Mouse (Mus musculus) embryonic fibroblast, embryonic 13.5 days (primary cell): ENCODE results near the gene Pga5.

ENCODE experiments used
- CTCF ChIP-seq: IDR thresholded peaks from 2 replicates; pipeline ENCODE4 v1.5.1; 2011; ENCODE audit warnings: mild to moderate bottlenecking, control low read depth, low read length, moderate library complexity, borderline replicate concordance; ENCODE audit not compliant: insufficient read depth
- POLR2A ChIP-seq: IDR thresholded peaks from 2 replicates; pipeline ENCODE4 v1.6.1; 2011; ENCODE audit warnings: low read depth, mild to moderate bottlenecking, control low read depth, low read length, moderate library complexity

DNA sequence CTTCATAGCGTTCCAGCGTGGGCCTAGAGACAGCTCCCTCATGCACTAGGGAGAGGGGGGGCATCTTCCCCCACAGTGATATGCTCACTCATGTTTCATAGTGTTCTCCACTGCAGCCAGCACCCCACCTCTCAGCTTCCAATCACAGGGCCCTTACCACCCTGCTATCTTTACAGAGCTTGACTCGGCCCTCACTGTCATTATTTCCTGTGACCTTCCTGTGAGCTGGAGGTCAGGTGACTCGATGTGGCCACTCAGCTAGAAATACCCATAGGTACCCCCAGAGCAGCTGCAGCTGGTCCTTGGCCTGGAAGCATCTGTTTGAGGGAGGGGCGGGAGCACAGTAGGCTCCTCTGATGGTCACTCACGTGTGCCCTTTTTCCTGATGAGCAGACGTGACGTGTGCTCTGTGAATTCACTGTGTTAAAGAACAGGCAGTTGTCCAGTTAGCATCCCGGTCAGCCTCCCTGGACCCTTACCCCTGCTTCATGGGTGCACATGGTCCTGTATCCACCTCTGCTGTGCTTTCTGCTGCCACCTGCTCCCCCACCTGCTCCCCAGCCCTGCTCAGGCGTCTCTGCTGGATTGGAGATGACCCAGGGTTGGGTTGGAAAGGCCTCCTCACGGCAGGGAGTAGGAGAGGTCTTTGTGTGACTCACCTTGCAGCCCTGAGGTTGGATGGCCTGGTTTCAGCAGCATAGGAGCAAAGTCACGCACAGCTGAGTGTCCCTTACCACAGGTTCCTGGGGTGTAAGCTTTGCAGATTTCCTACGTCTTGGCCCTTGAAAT lies 29.4 kb upstream of the Pga5 start:
- TF ChIP-seq POLR2A (no peak), CTCF (no peak)
